Mouse (Mus musculus) right cerebral cortex, postnatal 4 days (tissue): ENCODE measurements around the gene Ascl5.

Experiments used
- DNase-seq: peaks from one replicate; pipeline ENCODE4 v3.0.0-alpha.2; 2022

Ascl5 gene

DNA sequence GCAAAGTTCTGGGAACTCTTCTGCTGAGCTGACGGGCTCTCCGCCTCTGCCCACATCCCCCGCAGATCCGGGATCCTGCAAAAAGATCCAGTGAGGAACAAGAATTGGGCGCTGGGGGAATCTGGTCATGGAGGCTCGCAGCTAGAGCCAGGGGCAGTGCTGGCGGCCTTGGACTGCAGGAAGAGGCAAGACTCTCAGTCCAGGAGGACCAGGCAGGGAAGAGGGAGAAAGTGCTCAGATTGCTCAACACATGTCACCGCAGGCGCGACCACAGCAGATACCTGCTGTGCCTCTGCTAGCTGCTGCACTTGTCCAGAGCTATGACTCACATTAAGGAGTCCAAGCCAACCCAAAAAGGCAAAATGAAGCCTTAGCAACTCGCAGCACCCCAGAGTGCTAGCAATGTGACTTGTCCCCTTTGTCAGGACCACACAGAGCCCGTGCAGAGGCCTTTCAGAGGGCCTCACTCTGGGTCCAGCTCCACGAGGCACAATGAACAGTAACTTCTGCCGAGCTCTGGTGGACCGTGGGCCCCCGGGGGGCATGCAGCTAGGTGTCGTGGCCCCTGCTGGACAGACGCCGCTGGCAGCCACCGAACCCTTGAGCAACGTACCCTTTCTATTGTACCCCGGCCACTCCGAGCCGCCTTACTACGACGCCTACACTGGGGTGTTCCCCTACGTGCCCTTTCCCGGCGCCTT, at the start of gene Ascl5:
Gene Ascl5, plus strand, starts transcription at position 493 of the 701 bp plus-strand sequence.
- DNase-seq, result no peak

DNA sequence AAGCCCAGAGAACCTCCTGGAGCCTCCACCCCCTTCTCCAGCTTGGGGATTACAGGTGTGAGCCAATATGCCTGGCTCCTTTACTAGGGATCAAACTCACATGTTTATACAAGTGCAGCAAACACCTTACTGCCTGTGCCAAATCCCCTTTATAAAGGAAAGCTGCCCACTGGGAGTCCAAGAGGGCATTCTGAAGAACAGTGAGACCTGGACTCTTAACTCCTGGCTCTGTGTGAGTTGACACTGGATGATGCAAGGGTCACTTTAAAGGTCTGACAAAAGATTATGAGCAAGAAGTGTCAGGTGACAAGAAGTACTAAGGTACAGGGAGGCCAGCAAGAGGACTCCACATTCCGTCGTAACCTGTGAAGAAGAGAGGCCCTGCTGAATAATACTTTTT, 49.2 kb upstream of the Ascl5 start:
- no peak for DNase-seq

DNA sequence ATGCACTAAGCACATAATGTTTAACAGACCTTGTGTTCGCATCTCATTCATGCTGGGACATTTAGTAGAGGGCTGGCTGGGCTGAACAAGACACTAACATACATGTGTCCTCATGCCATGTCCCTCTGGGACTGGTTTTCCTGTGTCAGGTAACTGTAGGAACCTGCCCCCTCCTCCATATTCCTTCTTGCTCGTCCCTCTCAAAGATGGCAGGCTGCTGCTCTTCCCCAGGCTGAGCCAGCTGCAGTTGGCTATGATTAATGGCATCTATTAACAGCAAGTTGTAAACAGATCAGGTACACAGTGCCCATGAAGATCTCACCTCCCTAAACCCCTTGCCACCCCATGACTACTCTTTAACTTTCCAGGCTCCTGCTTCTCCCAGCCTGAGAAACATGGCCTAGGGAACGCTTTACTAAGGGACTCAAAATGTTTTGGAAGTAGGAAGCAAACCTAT, 44.3 kb upstream of the Ascl5 start, which contains the start of gene Igfn1:
Gene Igfn1, minus strand, starts transcription at position 51 of the 457 bp plus-strand sequence.
- no peak for DNase-seq

DNA sequence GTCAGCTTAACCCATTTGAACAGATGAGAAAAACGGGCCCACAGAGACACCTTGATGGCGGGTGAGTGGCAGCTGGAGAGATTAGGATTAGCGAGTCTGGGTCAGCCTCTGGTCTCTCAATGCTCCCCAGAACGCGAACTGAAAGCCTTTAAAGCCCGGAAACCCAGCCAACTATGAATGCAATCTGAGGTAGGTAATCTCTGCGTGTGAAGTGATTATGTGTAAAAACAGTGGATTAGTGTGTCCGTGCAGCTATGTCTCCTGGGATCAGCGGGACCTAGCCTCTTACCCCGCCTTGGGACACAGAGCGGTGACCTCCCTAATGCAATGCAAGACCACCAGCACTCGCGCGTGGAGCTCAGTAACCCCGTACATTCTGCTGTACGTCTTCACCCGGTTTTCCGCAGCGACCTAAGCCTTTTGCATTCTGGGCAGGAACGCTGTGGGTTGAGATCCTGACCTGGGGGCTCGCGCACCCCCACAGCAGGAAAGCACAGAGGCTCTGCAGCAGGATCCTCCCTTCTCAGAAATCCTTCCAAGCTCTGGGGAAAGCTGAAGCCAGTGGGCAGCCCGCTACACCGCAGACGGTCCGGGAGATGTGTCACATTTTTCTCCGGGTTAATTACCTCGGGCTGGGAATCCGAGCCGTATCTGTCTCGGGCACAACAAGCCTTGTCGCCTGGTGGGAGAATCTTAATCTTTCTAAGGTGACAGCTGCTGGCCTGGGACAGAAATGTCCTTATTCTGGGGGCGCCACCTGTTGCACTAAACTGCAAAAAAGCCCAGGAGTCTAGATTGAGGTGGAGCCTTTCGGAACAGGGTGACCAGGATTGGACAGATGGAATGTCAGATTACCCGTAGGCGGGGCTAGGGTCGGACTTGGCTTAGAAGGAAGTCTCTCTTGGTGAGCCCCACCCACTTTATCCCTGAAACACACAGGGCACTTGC, 43.1 kb upstream of the Ascl5 start, which contains the start of gene Tmem9:
Gene Tmem9, plus strand, starts transcription at position 940 of the 948 bp plus-strand sequence.
- DNase-seq, result peak; percentile 38

DNA sequence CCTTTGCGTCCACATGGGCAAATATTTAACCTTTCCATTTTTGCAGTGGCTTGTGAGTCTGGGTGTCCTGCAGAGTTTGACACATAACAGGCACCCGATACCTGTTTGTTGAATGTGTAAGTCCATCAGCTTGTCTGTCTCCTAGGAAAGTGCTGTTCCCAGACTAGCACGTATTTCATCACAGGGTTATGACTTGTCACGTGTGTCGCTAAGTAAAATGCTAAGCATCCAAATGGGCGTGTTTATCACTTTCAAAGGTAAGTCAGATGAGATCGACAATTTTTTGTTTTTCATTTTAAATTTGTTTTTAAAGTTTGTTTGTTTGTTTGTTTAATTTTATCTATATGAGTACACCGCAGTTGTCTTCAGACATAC, 42.5 kb upstream of the Ascl5 start:
- DNase-seq, result no peak

DNA sequence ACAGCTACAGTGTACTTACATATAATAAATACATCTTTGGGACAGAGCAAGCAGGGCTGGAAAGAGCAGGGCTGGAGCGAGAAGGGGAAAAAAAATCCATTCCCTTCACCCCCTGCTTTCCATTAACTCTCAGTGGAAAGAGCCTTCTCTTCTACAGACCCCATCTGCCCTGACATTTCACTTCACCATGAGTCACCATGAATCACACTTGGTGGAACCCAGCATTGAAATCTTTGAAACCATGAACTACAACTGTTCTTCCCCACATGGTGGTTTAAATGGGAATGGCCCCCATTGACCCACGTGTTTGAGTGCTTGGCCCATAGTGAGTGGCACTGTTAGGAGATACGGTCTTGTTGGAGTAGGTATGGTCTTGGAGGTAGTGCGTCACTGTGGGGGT, 40.4 kb upstream of the Ascl5 start:
- no peak for DNase-seq

DNA sequence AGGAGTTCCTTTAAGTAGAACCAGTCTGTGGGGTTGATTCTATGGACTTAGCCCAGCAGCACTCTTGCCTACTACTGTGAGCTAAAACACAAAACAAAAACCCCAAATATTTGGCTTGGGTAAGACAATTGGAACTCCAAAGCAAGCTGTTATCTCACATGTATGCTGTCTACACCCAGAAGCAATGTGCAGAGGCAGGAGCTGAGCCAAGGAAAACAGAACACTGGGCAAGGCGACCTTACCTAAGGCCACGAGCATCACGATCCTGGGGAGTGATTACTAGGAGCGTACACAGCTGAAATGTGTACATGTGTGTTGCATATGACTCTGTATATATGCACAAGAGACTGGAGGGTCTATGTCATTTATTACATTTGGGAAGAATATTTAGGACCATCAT, 37.1 kb upstream of the Ascl5 start:
- DNase-seq, result no peak

DNA sequence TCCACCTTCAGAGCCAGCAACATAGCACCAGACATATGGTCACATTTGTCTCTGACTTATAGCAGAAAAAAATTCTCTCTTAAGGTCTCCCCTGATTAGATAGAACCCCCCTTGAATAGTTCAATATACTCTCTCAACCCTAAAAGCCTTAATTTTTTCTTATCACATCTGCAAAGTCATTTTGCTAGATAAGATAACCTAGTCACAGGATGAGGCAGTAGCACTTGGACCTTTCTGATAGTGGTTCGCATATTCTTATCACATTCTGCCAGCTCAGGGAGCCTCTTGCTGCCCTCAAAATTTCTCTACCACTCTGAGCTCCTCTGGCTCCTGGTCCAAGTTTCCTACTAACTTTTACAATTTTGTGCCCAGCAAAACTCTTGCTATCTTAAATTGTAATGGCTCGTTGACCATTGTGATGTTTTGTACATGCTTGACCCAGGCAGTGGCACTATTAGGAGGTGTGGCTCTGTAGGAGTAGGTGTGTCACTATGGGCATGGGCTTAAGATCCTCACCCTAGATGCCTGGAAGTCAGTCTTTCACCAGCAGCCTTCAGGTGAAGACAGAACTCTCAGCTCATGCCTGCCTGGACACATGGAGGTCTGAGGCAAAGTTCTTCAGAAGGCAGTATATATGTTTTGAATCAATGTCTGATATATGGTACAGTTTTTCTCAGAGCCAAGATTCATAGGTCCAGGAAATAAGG, 35.7 kb upstream of the Ascl5 start:
- no peak for DNase-seq

- no peak for DNase-seq
Measured at GRCm38 (mm10) chr1:136017307-136017706, 33.3 kb upstream of the Ascl5 start.

GRCm38 (mm10) chr1:136017907-136018313, 32.7 kb upstream of the Ascl5 start:
- peak; percentile 89 for DNase-seq

DNA sequence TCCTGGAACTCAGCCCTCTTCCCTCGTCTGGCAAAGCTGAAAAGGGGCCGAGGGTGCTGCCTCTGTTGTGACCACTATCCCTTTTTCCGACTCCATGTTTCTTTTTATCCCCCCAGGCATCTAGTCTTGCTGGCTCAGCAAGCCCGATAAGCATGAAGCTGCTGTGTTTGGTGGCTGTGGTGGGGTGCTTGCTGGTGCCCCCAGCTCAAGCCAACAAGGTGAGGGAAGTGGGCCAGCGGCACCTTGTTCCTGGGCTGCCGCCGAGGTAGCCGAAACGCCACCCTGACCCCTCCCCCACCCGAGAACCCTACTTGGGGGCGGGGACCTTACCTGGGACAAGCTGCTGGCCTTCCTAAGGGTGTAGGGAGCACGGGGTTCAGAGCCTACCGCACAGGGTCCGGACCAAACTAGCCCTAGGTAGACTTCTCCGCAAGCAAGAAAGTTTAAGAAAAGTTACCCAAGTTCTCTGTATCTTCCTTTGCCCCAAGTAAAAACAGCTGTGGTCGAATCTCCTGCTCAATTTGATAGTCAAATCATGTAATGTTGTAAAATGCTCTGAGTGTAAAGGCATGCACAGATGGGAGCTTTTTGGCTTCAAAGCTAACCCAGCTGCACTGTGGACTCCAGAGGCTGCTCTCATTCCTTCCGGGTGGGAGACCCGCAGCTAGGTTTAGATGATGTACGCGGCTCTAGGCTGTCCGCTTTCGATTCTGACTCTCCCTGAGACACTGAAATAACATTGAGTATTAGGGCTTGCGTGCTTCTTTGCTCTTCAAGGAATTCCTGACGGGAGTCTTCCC, 32.0 kb upstream of the Ascl5 start:
- DNase-seq, result peak; percentile 43

DNA sequence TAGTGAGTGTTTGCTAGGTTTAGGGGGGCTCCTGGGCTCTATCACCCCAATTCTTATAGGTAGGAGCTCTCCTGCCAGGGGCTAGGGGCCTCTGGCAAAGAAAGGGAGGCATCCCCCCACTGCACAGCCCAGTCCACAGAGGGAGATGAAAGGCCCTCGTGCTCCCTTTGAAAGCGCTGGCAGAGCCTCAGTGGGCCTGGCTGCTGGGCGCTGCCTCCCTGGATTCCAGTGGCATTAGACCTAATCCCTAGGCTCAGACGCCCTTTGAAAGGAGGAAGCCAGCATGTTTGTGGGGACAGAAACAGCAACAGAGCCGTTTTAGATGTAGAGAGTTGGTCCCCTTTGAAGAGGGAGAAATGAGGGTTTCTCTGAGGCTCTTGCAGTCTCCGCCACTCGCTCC, 20.4 kb upstream of the Ascl5 start:
- no peak for DNase-seq

- DNase-seq, result no peak
Measured at GRCm38 (mm10) chr1:136031697-136032096, 18.9 kb upstream of the Ascl5 start.

GRCm38 (mm10) chr1:136032961-136033360, 17.6 kb upstream of the Ascl5 start:
- no peak for DNase-seq

GRCm38 (mm10) chr1:136038746-136039538, 11.7 kb upstream of the Ascl5 start:
- no peak for DNase-seq

GRCm38 (mm10) chr1:136040452-136040851, 10.2 kb upstream of the Ascl5 start:
- DNase-seq, result no peak

DNA sequence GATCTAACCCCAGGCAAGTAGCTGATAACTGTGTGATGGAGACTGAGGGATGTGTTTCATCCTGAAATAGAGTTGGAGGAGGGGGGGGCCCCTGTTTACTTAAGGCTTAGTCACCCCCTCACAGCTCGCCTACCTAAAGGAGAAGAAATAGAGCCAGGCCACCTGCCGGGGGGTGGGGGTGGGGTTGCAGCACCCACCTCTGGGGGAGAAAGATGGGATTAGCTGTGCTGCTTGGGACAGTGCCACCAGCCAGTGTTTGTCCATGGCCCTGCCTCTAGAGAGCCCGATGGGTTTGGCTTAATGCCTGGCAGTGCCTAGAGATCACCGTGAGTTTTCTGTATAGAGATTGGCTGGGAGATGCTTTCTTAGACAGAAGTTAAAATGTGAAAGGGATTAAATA, 9.7 kb upstream of the Ascl5 start:
- no peak for DNase-seq

DNA sequence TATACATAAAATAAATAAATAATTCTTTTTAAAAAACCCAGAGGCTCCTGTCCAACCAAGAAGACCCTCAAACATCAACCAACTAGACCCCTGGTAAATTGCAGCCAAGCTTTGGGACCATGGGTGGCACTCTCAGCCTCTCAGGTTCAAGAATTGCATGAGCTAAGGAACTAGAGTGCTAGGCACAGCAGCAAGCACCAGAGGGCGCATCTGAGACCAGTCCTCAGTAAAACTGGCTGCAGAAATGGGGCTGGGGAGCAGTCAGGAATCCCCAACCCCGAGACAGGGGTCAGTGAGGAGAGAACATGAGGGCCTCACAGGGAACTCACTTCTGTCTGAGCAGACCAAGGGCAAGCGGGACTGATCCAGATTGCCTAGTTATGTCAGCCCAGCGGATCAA, 4.8 kb upstream of the Ascl5 start:
- peak; percentile 81 for DNase-seq

DNA sequence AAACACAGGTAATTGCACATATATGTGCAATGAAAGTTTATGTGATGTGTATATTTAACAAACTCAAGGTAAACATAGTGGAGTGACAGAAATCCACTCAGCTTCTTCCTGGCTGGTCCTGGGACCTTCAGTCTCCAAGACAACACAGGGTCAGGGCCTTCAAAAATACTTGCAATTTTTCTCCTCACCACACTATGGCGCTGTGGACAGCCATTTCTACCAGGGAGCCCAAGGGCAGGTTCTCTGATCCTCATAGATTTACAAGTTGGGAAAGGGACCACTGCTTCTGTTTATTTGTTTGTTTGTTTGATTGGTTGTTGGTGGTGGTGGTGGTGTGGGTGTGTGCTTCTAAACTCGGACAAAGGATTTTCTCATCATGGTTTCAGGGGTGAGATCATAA, 3.2 kb upstream of the Ascl5 start:
- no peak for DNase-seq

- DNase-seq, result no peak
Measured at GRCm38 (mm10) chr1:136047894-136048293, 2.7 kb upstream of the Ascl5 start.

DNA sequence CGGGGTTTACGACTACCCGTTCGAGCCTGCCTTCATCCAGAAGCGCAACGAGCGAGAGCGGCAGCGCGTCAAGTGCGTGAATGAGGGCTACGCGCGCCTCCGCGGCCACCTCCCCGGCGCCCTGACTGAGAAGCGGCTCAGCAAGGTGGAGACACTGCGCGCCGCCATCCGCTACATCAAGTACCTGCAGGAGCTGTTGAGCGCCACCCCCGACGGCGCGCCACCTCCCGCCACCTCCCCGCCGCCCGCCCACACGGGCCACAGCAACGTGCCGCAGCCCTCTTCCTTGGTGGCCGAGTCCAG, 360 bp downstream of the Ascl5 start:
- peak; percentile 58 for DNase-seq

DNA sequence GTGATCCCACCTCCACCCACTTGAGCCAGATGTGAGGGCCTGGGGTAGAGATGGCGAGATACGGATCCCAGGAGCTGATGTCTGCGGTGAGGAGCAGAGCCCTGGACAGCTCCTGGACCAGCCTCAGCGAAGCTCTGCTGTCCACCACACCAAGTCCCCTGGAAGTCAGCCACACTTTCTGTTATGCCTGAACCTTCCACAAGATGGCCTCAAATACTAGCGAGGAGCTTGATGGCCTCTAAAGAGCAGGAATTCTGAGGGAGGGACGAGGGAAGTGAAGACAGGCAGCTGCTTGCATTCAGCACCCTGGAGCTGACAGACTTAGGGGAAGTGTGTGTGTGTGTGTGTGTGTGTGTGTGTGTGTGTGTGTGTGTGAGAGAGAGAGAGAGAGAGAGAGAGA, 861 bp downstream of the Ascl5 start:
- peak; percentile 67 for DNase-seq
